Mouse (Mus musculus) intestine, embryonic 14.5 days (tissue): ENCODE data around the gene Ganab. TPM values are rescaled to one million over a fixed set of nuclear protein-coding genes. Genes with fewer than 3 reads are reported as not detected.

Experiments used
- ATAC-seq: fragments of 200-750 bp; cut with Nextera tagmentation; replicated peaks from 2 replicates; pipeline ENCODE4 v1.8.0; 2017; ENCODE audit warnings: low read depth, moderate number of reproducible peaks, moderate TSS enrichment, moderate library complexity; ENCODE audit not compliant: low FRiP score, low TSS enrichment
- DNase-seq: peaks from one replicate; pipeline ENCODE4 v3.0.0-alpha.2; 2018; ENCODE audit warnings: low spot score
- H3K27ac ChIP-seq: fragments of 300-500 bp; sonication (generic); 2 replicates; pipeline ENCODE4 v1.5.1; 2014; ENCODE audit warnings: low read depth, mild to moderate bottlenecking, control low read depth
- H3K27me3 ChIP-seq: fragments of 300-500 bp; sonication (generic); replicated peaks from 2 replicates; pipeline ENCODE4 v1.6.1; 2014; ENCODE audit warnings: low read length, control low read depth; ENCODE audit not compliant: control insufficient read depth, insufficient read depth
- H3K36me3 ChIP-seq: fragments of 300-500 bp; sonication (generic); 2 replicates; pipeline ENCODE4 v1.6.1; 2014; ENCODE audit warnings: low read length, control low read depth; ENCODE audit not compliant: control insufficient read depth, insufficient read depth
- H3K4me1 ChIP-seq: fragments of 300-500 bp; sonication (generic); replicated peaks from 2 replicates; pipeline ENCODE4 v1.6.1; 2014; ENCODE audit warnings: low read length, control low read depth, mixed read lengths; ENCODE audit not compliant: control insufficient read depth, insufficient read depth
- H3K4me2 ChIP-seq: fragments of 300-500 bp; sonication (generic); 2 replicates; pipeline ENCODE4 v1.6.1; 2014; ENCODE audit warnings: low read length
- H3K4me3 ChIP-seq: fragments of 300-500 bp; sonication (generic); 2 replicates; pipeline ENCODE4 v1.5.1; 2014; ENCODE audit warnings: low read depth, low read length, control low read depth, mixed read lengths
- H3K9ac ChIP-seq: fragments of 300-500 bp; sonication (generic); 2 replicates; pipeline ENCODE4 v1.6.1; 2014; ENCODE audit warnings: mild to moderate bottlenecking, low read length
- H3K9me3 ChIP-seq: fragments of 300-500 bp; sonication (generic); 2 replicates; pipeline ENCODE4 v1.6.1; 2016; ENCODE audit warnings: low read length, control low read depth; ENCODE audit not compliant: control insufficient read depth
- WGBS: fragments of 180-500 bp; shearing (Covaris S2); extraction: QIAGEN DNeasy Blood & Tissue Kit; methylation state at CpG from one replicate; pipeline ENCODE4 v1.1.7; 2014; 5-methylcytosine and 5-hydroxymethylcytosine counted together
- polyA plus RNA-seq: library from polyadenylated mRNA; unstranded; fragments of >200 nt; fragmentation: Nextera tagmentation; extraction: Ambion mirVana; gene quantifications from 2 replicates; pipeline ENCODE4 v1.2.1, GENCODE M21; 2014

The Ganab gene
- polyA plus RNA-seq, 1 experiment from 2014 or later: 89.8 TPM

- Histone ChIP-seq H3K9me3 (no peaks in the 10 kb centered on the region), H3K4me1 (peaks cover 13% of the 10 kb centered on the region), H3K4me2 (peak overlapping the region; percentile 79), H3K9ac (peak overlapping the region; percentile 78), H3K36me3 (peaks cover 46% of the 10 kb centered on the region), H3K27ac (no peak overlapping the region), H3K27me3 (no peaks in the 10 kb centered on the region), H3K4me3 (peak overlapping the region; percentile 78)
- ATAC-seq (no peak), DNase-seq (no peak)
- 81% methylated on average over 7 of the region's 7 CpGs for WGBS
Observed at GRCm38 (mm10) chr19:8930771-8931170, 32.9 kb downstream of the Ganab start.

- DNase-seq: no peak
- WGBS: 79% methylated on average over 2 of the region's 2 CpGs
- H3K27ac ChIP-seq: no peak overlapping the region
- no peak for ATAC-seq
- H3K9ac ChIP-seq: no peak overlapping the region
- H3K9me3 ChIP-seq: no peaks in the 10 kb centered on the region
- no peak overlapping the region for H3K4me3 ChIP-seq
- no peaks in the 10 kb centered on the region for H3K27me3 ChIP-seq
- peaks cover 62% of the 10 kb centered on the region for H3K36me3 ChIP-seq
- no peak overlapping the region for H3K4me2 ChIP-seq
- H3K4me1 ChIP-seq: peaks cover 5% of the 10 kb centered on the region; the same call in 1 of the 2 replicates
Observed at GRCm38 (mm10) chr19:8936736-8937135, 38.9 kb downstream of the Ganab start.

- Histone ChIP-seq H3K27me3 (no peaks in the 10 kb centered on the region), H3K4me1 (peaks cover 26% of the 10 kb centered on the region), H3K36me3 (peaks cover 46% of the 10 kb centered on the region), H3K27ac (no peak overlapping the region), H3K9ac (peak overlapping the region; percentile 99), H3K9me3 (no peaks in the 10 kb centered on the region), H3K4me2 (peak overlapping the region; percentile 75), H3K4me3 (0 out of 2 replicates have a peak overlapping the region, but pooled peaks have one; percentile 98)
- DNase-seq (no peak), ATAC-seq (no peak)
- WGBS: 80% methylated on average over 15 of the region's 15 CpGs
Observed at GRCm38 (mm10) chr19:8940526-8941133, 42.8 kb downstream of the Ganab start.

GRCm38 (mm10) chr19:8941136-8941514 lies 43.3 kb downstream of the Ganab start:
- no peaks in the 10 kb centered on the region for H3K27me3 ChIP-seq
- no peak for DNase-seq
- peaks cover 48% of the 10 kb centered on the region for H3K36me3 ChIP-seq
- ATAC-seq: peak; percentile 9
- no peaks in the 10 kb centered on the region for H3K9me3 ChIP-seq
- H3K4me1 ChIP-seq: peaks cover 26% of the 10 kb centered on the region
- H3K4me3 ChIP-seq: peak overlapping the region; percentile 98
- 30% methylated on average over 10 of the region's 10 CpGs for WGBS
- peak overlapping the region; percentile 75 for H3K4me2 ChIP-seq
- peak overlapping the region; percentile 98 for H3K27ac ChIP-seq
- H3K9ac ChIP-seq: peak overlapping the region; percentile 99

GRCm38 (mm10) chr19:8941515-8942217 lies 43.8 kb downstream of the Ganab start, which contains the start of gene Mta2:
Mta2 (plus strand) TSS chr19:8941875.
- H3K36me3 ChIP-seq: peaks cover 48% of the 10 kb centered on the region
- ATAC-seq (peak; percentile 91), DNase-seq (peak; percentile 97)

GRCm38 (mm10) chr19:8942276-8942964 lies 44.5 kb downstream of the Ganab start:
- Histone ChIP-seq H3K27me3 (no peaks in the 10 kb centered on the region), H3K9me3 (no peaks in the 10 kb centered on the region), H3K27ac (peak overlapping the region; percentile 98), H3K9ac (peak overlapping the region; percentile 99), H3K4me3 (peak overlapping the region; percentile 98), H3K4me2 (peak overlapping the region; percentile 75), H3K36me3 (peaks cover 47% of the 10 kb centered on the region), H3K4me1 (peaks cover 26% of the 10 kb centered on the region)
- peak; percentile 59 for ATAC-seq
- WGBS: under 1% methylated on average over 44 of the region's 46 CpGs
- DNase-seq: no peak

More at GRCm38 (mm10) chr19:8941515-8942217, 43.8 kb downstream of the Ganab start, which contains the start of gene Mta2:
- H3K9me3 ChIP-seq: no peaks in the 10 kb centered on the region
- H3K4me3 ChIP-seq: peak within 1 kb of the TSS; percentile 98
- H3K27ac ChIP-seq: peak within 1 kb of the TSS; percentile 98
- peaks cover 26% of the 10 kb centered on the region for H3K4me1 ChIP-seq
- H3K9ac ChIP-seq: peak within 1 kb of the TSS; percentile 99
- H3K4me2 ChIP-seq: peak within 1 kb of the TSS; percentile 75
- under 1% methylated on average over 64 of the region's 64 CpGs for WGBS
- H3K27me3 ChIP-seq: no peaks in the 10 kb centered on the region

- Histone ChIP-seq H3K9ac (peak overlapping the region; percentile 99), H3K4me1 (peaks cover 26% of the 10 kb centered on the region), H3K36me3 (peaks cover 47% of the 10 kb centered on the region), H3K27ac (peak overlapping the region; percentile 98; the same call in 1 of the 2 replicates), H3K4me3 (peak overlapping the region; percentile 98), H3K9me3 (no peaks in the 10 kb centered on the region), H3K27me3 (no peaks in the 10 kb centered on the region), H3K4me2 (peak overlapping the region; percentile 75)
- WGBS: 56% methylated on average over 2 of the region's 2 CpGs
- DNase-seq (no peak), ATAC-seq (no peak)
Observed at GRCm38 (mm10) chr19:8943047-8943446, 45.2 kb downstream of the Ganab start.

- ATAC-seq: no peak
- H3K9me3 ChIP-seq: no peaks in the 10 kb centered on the region
- 43% methylated on average over 5 of the region's 5 CpGs for WGBS
- H3K36me3 ChIP-seq: peaks cover 48% of the 10 kb centered on the region
- DNase-seq: no peak
- no peaks in the 10 kb centered on the region for H3K27me3 ChIP-seq
- no peak overlapping the region for H3K27ac ChIP-seq
- H3K9ac ChIP-seq: no peak overlapping the region
- H3K4me1 ChIP-seq: peaks cover 26% of the 10 kb centered on the region
- peak overlapping the region; percentile 75 for H3K4me2 ChIP-seq
- peak overlapping the region; percentile 6; the same call in 1 of the 2 replicates for H3K4me3 ChIP-seq
Observed at GRCm38 (mm10) chr19:8944062-8944461, 46.2 kb downstream of the Ganab start.
